Mouse (Mus musculus): Measurements from ENCODE around the gene Cacna1f.

Cacna1f gene

GRCm38 (mm10) chrX:7606783-7607182, at the start of gene Cacna1f:
Cacna1f (plus strand) TSS chrX:7607083.
- ATAC-seq (ENCODE audit: low TSS enrichment): no peak

GRCm38 (mm10) chrX:7563076-7563475, 43.8 kb upstream of the Cacna1f start:
- ATAC-seq (ENCODE audit: low TSS enrichment): no peak

GRCm38 (mm10) chrX:7566352-7566751, 40.5 kb upstream of the Cacna1f start:
- no peak for ATAC-seq (ENCODE audit: low TSS enrichment)

- ATAC-seq (ENCODE audit: low TSS enrichment): no peak
Observed at GRCm38 (mm10) chrX:7567491-7567890, 39.4 kb upstream of the Cacna1f start.

- ATAC-seq (ENCODE audit: low TSS enrichment): no peak
Observed at GRCm38 (mm10) chrX:7570481-7571175, 36.3 kb upstream of the Cacna1f start.

- no peak for ATAC-seq (ENCODE audit: low TSS enrichment)
Observed at GRCm38 (mm10) chrX:7571565-7572136, 35.2 kb upstream of the Cacna1f start.

- no peak for ATAC-seq (ENCODE audit: low TSS enrichment)
Observed at GRCm38 (mm10) chrX:7572466-7572865, 34.4 kb upstream of the Cacna1f start.

GRCm38 (mm10) chrX:7573176-7574086, 33.5 kb upstream of the Cacna1f start, which contains the start of gene Foxp3:
Foxp3 (plus strand) TSS chrX:7573644.
- ATAC-seq (ENCODE audit: low TSS enrichment): peak; percentile 34

GRCm38 (mm10) chrX:7574087-7574884, 32.6 kb upstream of the Cacna1f start, which contains the start of gene Ppp1r3f:
Ppp1r3f (minus strand) TSS chrX:7574283.
- peak; percentile 87 for ATAC-seq (ENCODE audit: low TSS enrichment)

GRCm38 (mm10) chrX:7574885-7575231, 32.0 kb upstream of the Cacna1f start:
- ATAC-seq (ENCODE audit: low TSS enrichment): peak; percentile 5; the same call in 1 of the 2 replicates

- ATAC-seq (ENCODE audit: low TSS enrichment): peak; percentile 74
Observed at GRCm38 (mm10) chrX:7581151-7581550, 25.7 kb upstream of the Cacna1f start.

- ATAC-seq (ENCODE audit: low TSS enrichment): no peak
Observed at GRCm38 (mm10) chrX:7583881-7584280, 23.0 kb upstream of the Cacna1f start.

GRCm38 (mm10) chrX:7586356-7586755, 20.5 kb upstream of the Cacna1f start:
- ATAC-seq (ENCODE audit: low TSS enrichment): no peak

- ATAC-seq (ENCODE audit: low TSS enrichment): peak; percentile 41; the same call in 1 of the 2 replicates
Observed at GRCm38 (mm10) chrX:7595371-7595770, 11.5 kb upstream of the Cacna1f start.

GRCm38 (mm10) chrX:7604004-7604403, 2.9 kb upstream of the Cacna1f start:
- no peak for ATAC-seq (ENCODE audit: low TSS enrichment)

GRCm38 (mm10) chrX:7604879-7605574, 1.9 kb upstream of the Cacna1f start, which contains the start of gene Ccdc22:
Ccdc22 (minus strand) TSS chrX:7605517.
- peak; percentile 90 for ATAC-seq (ENCODE audit: low TSS enrichment)

GRCm38 (mm10) chrX:7605575-7605941, 1.3 kb upstream of the Cacna1f start:
- peak; percentile 10 for ATAC-seq (ENCODE audit: low TSS enrichment)

GRCm38 (mm10) chrX:7610035-7610434, 3.2 kb downstream of the Cacna1f start:
- ATAC-seq (ENCODE audit: low TSS enrichment): peak; percentile 16; the same call in 1 of the 2 replicates

GRCm38 (mm10) chrX:7610536-7611258, 3.8 kb downstream of the Cacna1f start:
- ATAC-seq (ENCODE audit: low TSS enrichment): peak; percentile 79

- no peak for ATAC-seq (ENCODE audit: low TSS enrichment)
Observed at GRCm38 (mm10) chrX:7617889-7618551, 11.1 kb downstream of the Cacna1f start.

Data from frontal cortex, adult (tissue).